Mouse (Mus musculus) embryonic facial prominence, embryonic 15.5 days (tissue): Measurements from ENCODE around the gene Krtap5-2. TPM values are rescaled to one million over a fixed set of nuclear protein-coding genes. Genes with fewer than 3 reads are reported as not detected.
"Not testable (repeated sequence)": the region's sequence is repeated elsewhere in the genome, so short reads cannot be mapped to it uniquely, and the experiment has no call there.

Experiments
- ATAC-seq: fragments of 200-750 bp; cut with Nextera tagmentation; 2 replicates; pipeline ENCODE4 v1.8.0; 2017; ENCODE audit warnings: low read depth, moderate TSS enrichment; ENCODE audit not compliant: insufficient number of reproducible peaks, low FRiP score, low TSS enrichment
- H3K27ac ChIP-seq: fragments of 300-500 bp; sonication (generic); replicated peaks from 2 replicates; pipeline ENCODE4 v1.5.1; 2015; ENCODE audit warnings: mild to moderate bottlenecking, inconsistent platforms
- H3K27me3 ChIP-seq: fragments of 300-500 bp; sonication (generic); 2 replicates; pipeline ENCODE4 v1.6.1; 2015; ENCODE audit warnings: inconsistent platforms
- H3K36me3 ChIP-seq: fragments of 300-500 bp; sonication (generic); 2 replicates; pipeline ENCODE4 v1.6.1; 2015; ENCODE audit warnings: mild to moderate bottlenecking, inconsistent platforms
- H3K4me1 ChIP-seq: fragments of 300-500 bp; sonication (generic); 2 replicates; pipeline ENCODE4 v1.6.1; 2015; ENCODE audit warnings: inconsistent platforms
- H3K4me2 ChIP-seq: fragments of 300-500 bp; sonication (generic); replicated peaks from 2 replicates; pipeline ENCODE4 v1.6.1; 2015; ENCODE audit warnings: mild to moderate bottlenecking, inconsistent platforms
- H3K4me3 ChIP-seq: fragments of 300-500 bp; sonication (generic); replicated peaks from 2 replicates; pipeline ENCODE4 v1.5.1; 2015; ENCODE audit warnings: mild to moderate bottlenecking, inconsistent platforms
- H3K9ac ChIP-seq: fragments of 300-500 bp; sonication (generic); 2 replicates; pipeline ENCODE4 v1.6.1; 2015; ENCODE audit warnings: inconsistent platforms
- H3K9me3 ChIP-seq: fragments of 300-500 bp; sonication (generic); replicated peaks from 2 replicates; pipeline ENCODE4 v1.6.1; 2016; ENCODE audit warnings: inconsistent platforms
- WGBS: fragments of 180-500 bp; shearing (Covaris S2); methylation state at CpG from one replicate; pipeline ENCODE4 v1.1.7; 2015; 5-methylcytosine and 5-hydroxymethylcytosine counted together
- polyA plus RNA-seq: library from polyadenylated mRNA; unstranded; fragments of >200 nt; fragmentation: Nextera tagmentation; extraction: Ambion mirVana; gene quantifications from 2 replicates; pipeline ENCODE4 v1.2.1, GENCODE M21; 2015

The Krtap5-2 gene
- polyA plus RNA-seq, 1 experiment from 2014 or later = 0.75 TPM

DNA sequence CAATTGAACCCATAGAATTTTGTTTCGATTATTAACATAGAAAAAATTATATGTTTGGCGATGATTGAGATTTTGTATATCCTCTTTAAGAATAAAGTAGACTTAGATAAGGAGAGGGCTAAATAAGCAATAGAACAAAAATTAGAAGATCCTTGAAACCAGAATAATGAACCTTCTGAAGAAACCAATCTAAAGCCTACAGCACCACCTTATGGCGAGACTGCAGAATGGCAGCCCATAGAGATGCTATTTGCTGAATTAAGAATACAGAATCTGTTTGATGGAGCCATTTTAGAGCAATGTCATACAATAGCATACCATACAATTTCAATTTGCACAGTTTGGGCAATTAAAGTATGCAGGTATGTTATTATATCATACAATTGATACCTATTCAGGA, 6.0 kb downstream of the Krtap5-2 start:
- H3K4me1 ChIP-seq = no peaks in the 10 kb centered on the region
- H3K27ac ChIP-seq = no peak overlapping the region
- WGBS = 44% methylated on average over 3 of the region's 3 CpGs
- H3K9ac ChIP-seq = no peak overlapping the region
- H3K4me2 ChIP-seq = no peak overlapping the region
- no peaks in the 10 kb centered on the region for H3K9me3 ChIP-seq
- ATAC-seq = no peak
- H3K36me3 ChIP-seq = no peaks in the 10 kb centered on the region
- no peaks in the 10 kb centered on the region for H3K27me3 ChIP-seq
- H3K4me3 ChIP-seq = no peak overlapping the region

DNA sequence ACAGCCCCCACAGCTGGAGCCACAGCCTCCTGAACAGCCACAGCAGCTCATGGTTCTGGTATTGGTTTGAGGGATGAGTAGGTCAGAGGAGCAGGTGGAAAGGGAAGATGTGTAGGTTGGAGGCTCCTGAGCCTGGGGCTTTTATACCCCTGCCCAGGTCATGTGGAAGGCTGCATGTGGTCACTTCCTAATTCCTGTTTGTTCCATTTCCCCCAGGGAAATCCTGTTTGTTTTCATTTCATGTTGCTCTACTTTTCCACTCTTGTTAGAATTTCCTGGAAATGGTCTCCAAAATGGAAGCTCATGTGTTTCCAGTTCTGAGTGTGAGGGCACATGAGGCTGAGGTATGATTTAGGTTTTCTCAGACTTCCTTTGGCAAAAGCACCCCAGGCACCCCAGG, 10.2 kb downstream of the Krtap5-2 start, which contains the start of gene Gm4553:
Gene Gm4553 (minus strand): TSS at position 101 of the 400 bp plus-strand sequence.
- not testable (repeated sequence) for H3K4me2 ChIP-seq, H3K9me3 ChIP-seq, H3K9ac ChIP-seq, ATAC-seq, H3K36me3 ChIP-seq, H3K27ac ChIP-seq, H3K4me1 ChIP-seq, H3K4me3 ChIP-seq, H3K27me3 ChIP-seq

DNA sequence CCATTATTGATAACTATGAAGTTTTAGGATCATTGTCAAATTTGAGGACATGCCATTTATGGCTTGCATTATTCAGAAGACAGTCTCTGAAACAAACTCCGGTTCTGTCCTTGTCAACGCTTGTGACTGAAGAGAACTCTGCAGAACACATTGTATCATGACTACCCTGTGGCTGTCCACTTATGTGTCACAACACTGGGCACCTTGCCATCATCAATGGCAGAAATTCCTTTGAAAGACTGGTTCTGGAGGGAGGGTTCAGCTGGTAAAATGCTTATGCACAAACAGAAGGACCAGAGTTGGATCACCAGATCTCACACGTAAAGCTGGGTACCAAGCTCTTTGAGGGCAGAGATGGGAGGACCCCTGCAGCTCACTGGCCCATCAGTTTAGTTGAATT, 16.4 kb downstream of the Krtap5-2 start:
- Histone ChIP-seq H3K9ac (no peak overlapping the region), H3K9me3 (no peaks in the 10 kb centered on the region), H3K36me3 (no peaks in the 10 kb centered on the region), H3K4me1 (no peaks in the 10 kb centered on the region), H3K4me3 (no peak overlapping the region), H3K27me3 (no peaks in the 10 kb centered on the region), H3K27ac (no peak overlapping the region), H3K4me2 (no peak overlapping the region)
- no peak for ATAC-seq
- 89% methylated on average over 3 of the region's 3 CpGs for WGBS

DNA sequence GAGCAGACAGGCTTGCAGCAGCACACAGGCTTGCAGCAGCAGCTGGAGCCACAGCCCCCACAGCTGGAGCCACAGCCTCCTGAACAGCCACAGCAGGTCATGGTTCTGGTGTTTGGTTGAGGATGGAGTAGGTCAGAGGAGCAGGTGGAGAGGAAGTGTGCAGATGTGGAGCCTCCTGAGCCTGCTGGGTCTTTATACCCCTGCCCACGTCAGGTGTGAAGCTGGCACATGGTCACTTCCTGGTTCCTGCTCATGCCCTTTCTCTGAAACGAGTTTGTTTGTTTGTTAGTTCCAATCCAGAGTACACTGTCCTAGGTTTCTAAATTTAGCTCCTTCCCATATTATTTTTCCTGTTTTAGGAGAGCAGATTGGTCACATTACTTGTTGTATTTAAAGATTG, 18.8 kb downstream of the Krtap5-2 start, which contains the start of gene Gm29735:
Gene Gm29735 (minus strand): TSS at position 101 of the 400 bp plus-strand sequence.
- not testable (repeated sequence) for H3K9ac ChIP-seq, H3K4me3 ChIP-seq, H3K27ac ChIP-seq, H3K36me3 ChIP-seq, H3K27me3 ChIP-seq, H3K4me1 ChIP-seq, H3K9me3 ChIP-seq, H3K4me2 ChIP-seq, ATAC-seq
- 42% methylated on average over 2 of the region's 2 CpGs for WGBS

DNA sequence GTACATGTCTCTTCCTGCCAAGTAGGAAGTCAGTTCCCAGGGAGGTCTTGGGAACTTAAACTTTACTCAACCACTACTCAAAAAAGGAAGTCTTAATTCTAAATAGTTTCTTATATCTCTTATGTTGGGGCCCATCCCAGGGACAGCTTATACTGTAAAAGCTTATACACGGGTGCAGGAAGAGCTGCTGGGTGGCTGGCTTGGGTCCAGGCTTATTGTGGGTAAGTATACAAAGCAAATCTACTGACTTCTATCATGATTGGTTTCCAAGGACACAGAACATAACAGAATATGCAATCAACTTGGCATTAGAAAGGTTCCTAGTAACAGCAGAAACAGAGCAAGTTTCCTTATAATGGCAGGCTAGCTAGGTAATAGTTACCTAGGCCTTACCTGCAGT, 20.5 kb downstream of the Krtap5-2 start:
- 53% methylated on average over 1 of the region's 1 CpGs for WGBS
- H3K4me3 ChIP-seq = no peak overlapping the region
- no peak for ATAC-seq

DNA sequence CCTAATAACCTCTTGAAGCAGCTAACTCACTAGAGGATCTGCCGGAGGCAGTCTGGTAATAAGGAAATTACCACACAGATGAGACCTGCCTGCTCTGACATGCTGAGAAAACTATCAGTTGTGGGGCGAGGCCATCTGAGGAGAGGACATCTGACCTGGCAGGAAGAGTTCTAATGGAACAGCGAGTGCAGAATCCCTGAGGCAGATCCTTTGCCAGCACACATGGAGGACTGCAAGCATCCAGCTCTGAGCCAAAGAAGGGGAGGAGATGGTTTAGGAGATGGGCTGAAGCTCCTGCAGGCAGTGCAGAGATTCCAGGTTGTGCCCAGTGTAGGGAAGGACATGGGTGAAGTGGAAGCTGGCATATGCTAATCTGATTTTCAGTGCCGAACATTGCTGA, 23.6 kb downstream of the Krtap5-2 start:
- Histone ChIP-seq H3K36me3 (no peaks in the 10 kb centered on the region), H3K27me3 (no peaks in the 10 kb centered on the region), H3K9ac (no peak overlapping the region), H3K9me3 (no peaks in the 10 kb centered on the region), H3K4me1 (no peaks in the 10 kb centered on the region), H3K4me2 (no peak overlapping the region), H3K4me3 (no peak overlapping the region), H3K27ac (no peak overlapping the region)
- ATAC-seq = no peak
- 73% methylated on average over 4 of the region's 4 CpGs for WGBS

More for the DNA sequence above, 20.5 kb downstream of the Krtap5-2 start:
- Histone ChIP-seq H3K36me3 (no peaks in the 10 kb centered on the region), H3K9ac (no peak overlapping the region), H3K27me3 (no peaks in the 10 kb centered on the region), H3K9me3 (no peaks in the 10 kb centered on the region), H3K4me1 (no peaks in the 10 kb centered on the region), H3K27ac (no peak overlapping the region), H3K4me2 (no peak overlapping the region)

DNA sequence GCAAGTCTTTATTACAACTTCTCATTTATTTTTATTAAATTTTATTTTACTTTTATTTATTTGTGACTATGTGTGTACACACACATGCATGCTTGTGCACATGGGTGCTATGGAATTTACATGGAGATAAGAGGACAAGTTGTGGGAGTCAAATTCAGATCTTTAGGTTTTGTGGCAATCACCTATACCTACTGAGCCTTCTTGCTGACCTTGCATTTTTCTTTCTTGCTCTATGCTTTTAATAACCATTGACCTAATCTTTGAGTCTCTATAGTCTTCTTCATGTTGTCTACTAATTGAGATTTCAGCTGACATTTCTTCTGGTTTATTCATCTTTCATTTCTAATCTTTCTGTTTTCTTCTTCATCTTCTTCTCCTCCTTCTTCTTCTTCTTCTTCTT, 27.2 kb downstream of the Krtap5-2 start:
- Histone ChIP-seq H3K4me2 (no peak overlapping the region), H3K9ac (no peak overlapping the region), H3K9me3 (no peaks in the 10 kb centered on the region), H3K4me3 (no peak overlapping the region), H3K27ac (no peak overlapping the region), H3K36me3 (no peaks in the 10 kb centered on the region), H3K4me1 (no peaks in the 10 kb centered on the region), H3K27me3 (no peaks in the 10 kb centered on the region; the same call in 1 of the 2 replicates)
- no peak for ATAC-seq

DNA sequence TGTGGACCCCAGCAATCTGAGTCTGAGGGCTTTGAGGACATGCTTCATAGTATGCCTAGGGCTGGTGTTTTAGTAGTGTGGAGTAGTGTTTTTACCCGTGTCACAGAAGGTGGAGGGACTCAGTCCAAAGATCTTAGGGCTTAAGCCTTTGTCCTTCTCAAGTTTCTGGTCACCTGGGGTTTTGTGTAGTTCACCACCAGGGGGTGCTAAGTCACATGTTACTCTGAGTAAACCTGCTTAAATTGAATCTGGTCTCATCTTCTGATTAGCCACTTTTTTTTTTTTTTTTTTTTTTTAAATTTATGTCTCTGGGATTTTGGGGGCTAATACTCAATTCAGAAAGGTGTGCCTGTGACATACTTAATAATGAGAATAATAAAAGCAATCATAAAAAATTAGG, 29.8 kb downstream of the Krtap5-2 start:
- no peaks in the 10 kb centered on the region; the same call in 1 of the 2 replicates for H3K27me3 ChIP-seq
- H3K4me2 ChIP-seq = no peak overlapping the region
- H3K4me3 ChIP-seq = no peak overlapping the region
- ATAC-seq = no peak
- H3K36me3 ChIP-seq = no peaks in the 10 kb centered on the region
- no peaks in the 10 kb centered on the region for H3K4me1 ChIP-seq
- no peaks in the 10 kb centered on the region for H3K9me3 ChIP-seq
- no peak overlapping the region for H3K27ac ChIP-seq
- no peak overlapping the region for H3K9ac ChIP-seq
- 0% methylated on average over 1 of the region's 1 CpGs for WGBS

DNA sequence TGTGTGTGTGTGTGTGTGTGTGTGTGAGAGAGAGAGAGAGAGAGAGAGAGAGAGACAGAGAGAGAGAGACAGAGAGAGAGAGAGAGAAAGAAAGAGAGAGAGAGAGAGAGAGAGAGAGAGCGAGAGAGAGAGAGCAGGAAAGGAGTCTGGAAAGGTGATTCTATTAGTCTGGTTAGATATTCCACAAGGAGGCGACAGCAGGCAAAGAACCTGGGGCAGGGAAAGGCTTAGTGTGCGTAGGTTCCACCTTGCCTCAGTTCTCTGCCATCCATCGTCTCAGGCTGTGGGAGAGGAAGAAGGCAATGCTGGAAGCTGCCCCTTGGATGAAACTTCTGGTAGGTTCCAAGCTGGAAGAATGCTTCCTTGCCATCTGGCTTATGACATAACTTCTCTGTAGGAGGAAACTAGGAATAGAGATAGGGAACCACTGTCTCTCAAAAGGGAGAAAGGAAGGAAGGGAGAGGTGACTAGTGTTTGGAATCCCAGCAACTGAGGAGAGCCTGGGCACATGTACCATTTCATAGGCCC, 30.3 kb downstream of the Krtap5-2 start:
- no peak overlapping the region for H3K4me2 ChIP-seq
- no peak overlapping the region for H3K4me3 ChIP-seq
- 34% methylated on average over 4 of the region's 4 CpGs for WGBS
- no peaks in the 10 kb centered on the region; the same call in 1 of the 2 replicates for H3K27me3 ChIP-seq
- H3K36me3 ChIP-seq = no peaks in the 10 kb centered on the region
- no peak overlapping the region for H3K9ac ChIP-seq
- no peak for ATAC-seq
- H3K4me1 ChIP-seq = no peaks in the 10 kb centered on the region
- H3K27ac ChIP-seq = no peak overlapping the region
- no peaks in the 10 kb centered on the region for H3K9me3 ChIP-seq

DNA sequence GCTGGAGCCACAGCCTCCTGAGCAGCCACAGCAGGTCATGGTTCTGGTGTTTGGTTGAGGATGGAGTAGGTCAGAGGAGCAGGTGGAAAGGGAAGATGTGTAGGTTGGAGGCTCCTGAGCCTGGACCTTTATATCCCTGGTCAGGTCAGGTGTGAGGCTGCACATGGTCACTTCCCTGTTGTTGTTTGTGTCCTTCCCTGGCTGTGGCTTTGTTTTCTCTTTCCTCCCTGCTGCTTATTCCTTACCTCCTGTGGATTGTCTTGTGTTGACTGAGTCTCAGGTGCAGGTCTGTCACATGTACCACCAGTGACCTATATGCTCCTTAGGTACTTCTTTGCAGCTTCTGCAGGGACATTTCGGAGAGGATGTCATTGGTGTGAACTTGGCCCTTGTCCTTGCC, 31.3 kb downstream of the Krtap5-2 start, which contains the start of gene Gm45337:
Gene Gm45337 (minus strand): TSS at position 101 of the 400 bp plus-strand sequence.
- H3K36me3 ChIP-seq = no peaks in the 10 kb centered on the region
- no peak for ATAC-seq
- H3K27me3 ChIP-seq = no peaks in the 10 kb centered on the region; the same call in 1 of the 2 replicates
- H3K4me3 ChIP-seq = no peak within 1 kb of the TSS
- no peaks in the 10 kb centered on the region for H3K4me1 ChIP-seq
- 74% methylated on average over 1 of the region's 1 CpGs for WGBS
- H3K4me2 ChIP-seq = no peak within 1 kb of the TSS
- no peaks in the 10 kb centered on the region for H3K9me3 ChIP-seq
- H3K9ac ChIP-seq = no peak within 1 kb of the TSS
- H3K27ac ChIP-seq = no peak within 1 kb of the TSS

DNA sequence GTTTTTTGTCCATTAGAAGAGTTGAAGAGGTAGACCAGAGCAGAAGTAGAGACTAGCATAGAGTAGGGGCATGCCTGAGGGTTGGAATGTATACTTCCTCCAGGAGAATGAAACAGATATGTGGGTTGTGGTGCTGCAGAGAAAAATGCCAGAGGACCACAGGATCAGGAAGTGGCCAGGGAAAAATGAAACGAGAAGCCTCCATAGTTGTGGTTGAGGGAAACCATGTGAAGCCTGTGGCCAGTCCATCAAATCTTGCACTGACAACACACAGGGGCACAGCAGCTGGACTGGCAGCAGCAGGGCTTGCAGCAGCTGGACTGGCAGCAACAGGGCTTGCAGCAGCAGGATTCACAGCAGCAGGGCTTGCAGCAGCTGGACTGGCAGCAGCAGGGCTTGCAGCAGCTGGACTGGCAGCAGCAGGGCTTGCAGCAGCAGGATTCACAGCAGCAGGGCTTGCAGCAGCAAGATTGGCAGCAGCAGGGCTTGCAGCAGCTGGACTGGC, 32.2 kb downstream of the Krtap5-2 start:
- not testable (repeated sequence) for H3K9me3 ChIP-seq, H3K27me3 ChIP-seq, H3K4me2 ChIP-seq, H3K4me3 ChIP-seq, H3K27ac ChIP-seq, H3K4me1 ChIP-seq, ATAC-seq, H3K36me3 ChIP-seq, H3K9ac ChIP-seq
- WGBS = 14% methylated on average over 1 of the region's 1 CpGs

DNA sequence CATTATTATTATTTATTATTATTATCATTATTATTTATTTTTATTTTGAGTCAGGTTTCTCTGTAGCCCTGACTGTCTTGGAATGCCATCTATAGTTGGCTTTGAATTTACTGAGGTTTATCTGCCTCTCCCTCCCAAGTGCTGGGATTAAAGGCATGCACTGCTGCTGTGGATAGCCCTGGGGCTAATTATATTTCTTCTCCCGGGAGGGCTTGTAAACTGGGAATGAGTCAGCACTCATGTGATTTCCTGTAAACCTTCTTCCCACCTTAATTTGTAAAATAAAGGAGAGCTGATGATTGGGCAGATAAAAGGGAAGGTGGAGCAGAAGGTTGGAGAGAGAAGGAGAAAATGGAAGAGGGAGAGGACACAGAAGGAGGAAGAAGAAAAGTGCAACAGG, 35.1 kb downstream of the Krtap5-2 start:
- no peak for ATAC-seq
- no peaks in the 10 kb centered on the region for H3K9me3 ChIP-seq
- H3K4me3 ChIP-seq = no peak overlapping the region
- H3K9ac ChIP-seq = no peak overlapping the region
- no peak overlapping the region for H3K4me2 ChIP-seq
- no peaks in the 10 kb centered on the region; the same call in 1 of the 2 replicates for H3K27me3 ChIP-seq
- H3K4me1 ChIP-seq = no peaks in the 10 kb centered on the region
- no peaks in the 10 kb centered on the region for H3K36me3 ChIP-seq
- H3K27ac ChIP-seq = no peak overlapping the region
- WGBS = 3% methylated on average over 1 of the region's 1 CpGs
